Mouse (Mus musculus) heart, embryonic 14.5 days (tissue): ENCODE data around the gene Vdac2. TPM values are rescaled to one million over a fixed set of nuclear protein-coding genes. Genes with fewer than 3 reads are reported as not detected.

Experiments used
- ATAC-seq: fragments of 200-750 bp; cut with Nextera tagmentation; 2 replicates; pipeline ENCODE4 v1.8.0; 2017; ENCODE audit warnings: low read depth, moderate TSS enrichment; ENCODE audit not compliant: insufficient number of reproducible peaks, insufficient read depth, low FRiP score
- H3K27ac ChIP-seq, 2 experiments: fragments of 200-500 bp in 1 of 2; fragments of 300-500 bp in 1 of 2; sonication (generic) in 1 of 2; replicated peaks in 1 of 2; 2 replicates each; pipeline ENCODE4 v1.5.1; 2012 to 2014; ENCODE audit warnings: low read depth in 2 of 2, low read length in 2 of 2, control low read depth in 1 of 2, mild to moderate bottlenecking in 1 of 2, mixed read lengths in 1 of 2; ENCODE audit not compliant: control insufficient read depth in 1 of 2, insufficient read depth in 1 of 2
- H3K27me3 ChIP-seq: fragments of 300-500 bp; sonication (generic); 2 replicates; pipeline ENCODE4 v1.6.1; 2014; ENCODE audit warnings: mild to moderate bottlenecking, low read length, control low read depth; ENCODE audit not compliant: control insufficient read depth, insufficient read depth
- H3K36me3 ChIP-seq: fragments of 300-500 bp; sonication (generic); 2 replicates; pipeline ENCODE4 v1.6.1; 2014; ENCODE audit warnings: mild to moderate bottlenecking, control low read depth, low read length, mixed read lengths; ENCODE audit not compliant: control insufficient read depth, insufficient read depth
- H3K4me1 ChIP-seq, 2 experiments: fragments of 200-500 bp in 1 of 2; fragments of 300-500 bp in 1 of 2; sonication (generic) in 1 of 2; 2 replicates each; pipeline ENCODE4 v1.6.1; 2012 to 2014; ENCODE audit warnings: low read length in 2 of 2, control low read depth in 1 of 2, mixed read lengths in 1 of 2; ENCODE audit not compliant: control insufficient read depth in 2 of 2, insufficient read depth in 2 of 2
- H3K4me2 ChIP-seq: fragments of 300-500 bp; sonication (generic); 2 replicates; pipeline ENCODE4 v1.6.1; 2014; ENCODE audit warnings: mild to moderate bottlenecking, low read length
- H3K4me3 ChIP-seq, 2 experiments: fragments of 200-500 bp in 1 of 2; fragments of 300-500 bp in 1 of 2; sonication (generic) in 1 of 2; 2 replicates each; pipeline ENCODE4 v1.5.1; 2012 to 2014; ENCODE audit warnings: low read length in 2 of 2, mild to moderate bottlenecking in 2 of 2, control low read depth in 1 of 2, low read depth in 1 of 2, moderate library complexity in 1 of 2; ENCODE audit not compliant: control insufficient read depth in 1 of 2, insufficient read depth in 1 of 2
- H3K9ac ChIP-seq: fragments of 300-500 bp; sonication (generic); 2 replicates; pipeline ENCODE4 v1.6.1; 2014; ENCODE audit warnings: mild to moderate bottlenecking, low read length
- H3K9me3 ChIP-seq: fragments of 300-500 bp; sonication (generic); 2 replicates; pipeline ENCODE4 v1.6.1; 2016; ENCODE audit warnings: low read length, control low read depth; ENCODE audit not compliant: control insufficient read depth
- WGBS: fragments of 180-500 bp; shearing (Covaris S2); extraction: QIAGEN DNeasy Blood & Tissue Kit; methylation state at CpG from one replicate; pipeline ENCODE4 v1.1.7; 2014; 5-methylcytosine and 5-hydroxymethylcytosine counted together
- polyA plus RNA-seq: library from polyadenylated mRNA; unstranded; fragments of >200 nt; fragmentation: Nextera tagmentation; extraction: Ambion mirVana; gene quantifications from 2 replicates; pipeline ENCODE4 v1.2.1, GENCODE M21; 2014

The Vdac2 gene
- polyA plus RNA-seq, 1 experiment from 2014 or later = 533 TPM

DNA sequence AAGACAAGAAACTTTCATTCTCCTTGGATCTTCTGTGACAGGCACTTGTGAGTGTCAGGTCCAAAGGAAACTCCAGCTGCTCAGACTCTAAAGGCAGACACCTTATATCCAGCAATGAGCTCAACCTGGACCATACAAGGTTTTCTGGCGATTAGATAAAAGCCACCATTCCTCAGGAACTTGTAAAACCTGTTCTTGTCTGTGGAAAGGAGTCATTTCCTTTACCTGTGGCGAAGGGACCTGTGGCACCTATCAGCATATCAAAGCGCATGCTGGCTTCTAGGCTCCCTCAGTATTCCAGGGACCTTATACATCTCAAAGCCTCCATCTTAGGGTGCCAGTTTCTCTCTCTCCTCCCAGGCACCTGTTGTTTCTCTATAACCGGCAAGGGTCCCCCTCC is 7.6 kb upstream of the Vdac2 start:
- Histone ChIP-seq H3K4me3 (no peak overlapping the region), H3K27ac (no peak overlapping the region), H3K27me3 (no peaks in the 10 kb centered on the region), H3K36me3 (no peaks in the 10 kb centered on the region), H3K4me1 (peaks cover 12 to 21% of the 10 kb centered on the region in 2 experiments), H3K9ac (no peak overlapping the region), H3K4me2 (no peak overlapping the region), H3K9me3 (no peaks in the 10 kb centered on the region)
- 58% methylated on average over 4 of the region's 4 CpGs for WGBS
- no peak for ATAC-seq

DNA sequence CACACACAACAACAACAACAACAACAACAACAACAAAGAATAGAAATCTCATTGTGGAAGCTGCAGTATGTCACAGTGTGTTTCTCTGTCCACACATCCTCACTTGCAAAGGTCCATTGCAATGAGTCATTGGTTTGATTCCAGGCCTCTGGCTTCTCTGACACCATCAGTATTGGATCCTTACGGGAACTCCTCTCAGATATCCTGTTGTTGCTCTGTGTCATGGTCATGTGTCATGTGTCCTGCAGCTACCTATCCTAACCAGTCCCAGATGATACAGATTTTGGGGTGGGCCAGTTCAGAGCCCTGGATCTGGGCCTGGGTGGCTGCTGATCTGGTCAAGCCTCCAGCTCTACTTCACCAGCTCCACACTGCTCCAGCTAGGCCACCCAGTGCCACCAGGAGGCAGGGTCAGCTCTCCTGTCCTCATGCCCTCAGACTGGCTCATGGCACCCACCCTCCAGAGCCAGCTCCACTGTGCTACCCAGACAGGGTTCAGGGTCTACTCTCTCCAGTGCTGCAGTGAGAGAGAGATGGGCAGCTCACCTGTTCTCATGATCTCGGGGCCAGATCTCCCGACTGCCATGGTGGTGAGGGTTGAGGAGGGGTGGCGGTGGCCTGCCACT is 4.0 kb upstream of the Vdac2 start:
- no peak overlapping the region for H3K27ac ChIP-seq
- no peak overlapping the region for H3K9ac ChIP-seq
- ATAC-seq = no peak
- H3K27me3 ChIP-seq = no peaks in the 10 kb centered on the region
- WGBS = 81% methylated on average over 4 of the region's 4 CpGs
- H3K36me3 ChIP-seq = no peaks in the 10 kb centered on the region
- no peak overlapping the region for H3K4me3 ChIP-seq
- H3K4me1 ChIP-seq = peaks cover 32 to 42% of the 10 kb centered on the region in 2 experiments
- no peaks in the 10 kb centered on the region for H3K9me3 ChIP-seq
- H3K4me2 ChIP-seq = no peak overlapping the region

GRCm38 (mm10) chr14:21822307-21822706 is 2.7 kb upstream of the Vdac2 start:
- no peak overlapping the region for H3K9ac ChIP-seq
- H3K27ac ChIP-seq = peak overlapping the region; percentile 93 to 99
- 32% methylated on average over 7 of the region's 7 CpGs for WGBS
- H3K9me3 ChIP-seq = no peaks in the 10 kb centered on the region
- peaks cover 39 to 47% of the 10 kb centered on the region in 2 experiments for H3K4me1 ChIP-seq
- no peaks in the 10 kb centered on the region for H3K36me3 ChIP-seq
- H3K4me2 ChIP-seq = no peak overlapping the region
- no peak for ATAC-seq
- H3K4me3 ChIP-seq = no peak overlapping the region
- no peaks in the 10 kb centered on the region for H3K27me3 ChIP-seq

GRCm38 (mm10) chr14:21822795-21823374 is 2.2 kb upstream of the Vdac2 start:
- Histone ChIP-seq H3K4me3 (no peak overlapping the region), H3K4me1 (peaks cover 39 to 47% of the 10 kb centered on the region in 2 experiments), H3K9me3 (no peaks in the 10 kb centered on the region), H3K27me3 (no peaks in the 10 kb centered on the region), H3K36me3 (no peaks in the 10 kb centered on the region), H3K9ac (peak overlapping the region; percentile 25), H3K27ac (peak overlapping the region; percentile 93 to 99), H3K4me2 (peak overlapping the region; percentile 46)
- WGBS = 2% methylated on average over 7 of the region's 7 CpGs
- ATAC-seq = peak; percentile 62

DNA sequence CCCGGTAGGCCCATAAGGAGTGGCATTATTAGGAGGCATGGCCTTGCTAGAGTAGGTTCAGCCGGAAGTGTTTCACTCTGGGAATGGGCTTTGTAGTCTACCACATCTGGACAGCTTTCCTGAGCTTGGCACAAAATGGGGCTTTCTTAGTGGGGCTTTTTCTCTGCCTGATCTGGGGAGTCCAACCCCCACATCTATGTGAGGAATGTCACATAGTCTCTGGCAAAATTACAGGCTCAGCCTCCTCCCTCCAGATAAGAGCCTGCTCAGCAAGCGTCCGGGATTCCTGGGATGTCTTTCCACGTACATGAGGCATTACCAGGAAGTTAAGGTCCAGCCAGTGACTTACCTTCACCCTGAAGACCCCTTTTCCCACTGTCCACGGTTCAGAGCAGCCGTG is 1.1 kb upstream of the Vdac2 start:
- ATAC-seq = peak; percentile 63
- Histone ChIP-seq H3K36me3 (no peaks in the 10 kb centered on the region), H3K4me1 (peaks cover 39 to 47% of the 10 kb centered on the region in 2 experiments), H3K4me3 (no peak overlapping the region), H3K9me3 (no peaks in the 10 kb centered on the region), H3K9ac (no peak overlapping the region), H3K27me3 (no peaks in the 10 kb centered on the region), H3K27ac (peak overlapping the region; percentile 80 to 99), H3K4me2 (peak overlapping the region; percentile 34)
- 20% methylated on average over 7 of the region's 7 CpGs for WGBS

- peaks cover 49 to 58% of the 10 kb centered on the region in 2 experiments for H3K4me1 ChIP-seq
Observed at GRCm38 (mm10) chr14:21825786-21826491, 901 bp downstream of the Vdac2 start.

GRCm38 (mm10) chr14:21830876-21831767 is 6.1 kb downstream of the Vdac2 start:
- peaks cover 16 to 37% of the 10 kb centered on the region in 2 experiments for H3K4me1 ChIP-seq
- H3K27me3 ChIP-seq = no peaks in the 10 kb centered on the region
- peak overlapping the region; percentile 93 for H3K4me2 ChIP-seq
- H3K4me3 ChIP-seq = peak overlapping the region; percentile 95 to 96
- H3K9ac ChIP-seq = peak overlapping the region; percentile 97
- WGBS = under 1% methylated on average over 55 of the region's 73 CpGs
- no peaks in the 10 kb centered on the region for H3K9me3 ChIP-seq
- H3K27ac ChIP-seq = peak overlapping the region; percentile 97 to 100
- peak; percentile 99 for ATAC-seq
- peaks cover 35% of the 10 kb centered on the region for H3K36me3 ChIP-seq

More at GRCm38 (mm10) chr14:21825786-21826491, 901 bp downstream of the Vdac2 start:
- H3K27ac ChIP-seq = peak overlapping the region in 1 of 2 experiments; percentile 99; a peak in 2 of 4 replicates
- no peak overlapping the region for H3K4me3 ChIP-seq
- no peak for ATAC-seq
- no peaks in the 10 kb centered on the region for H3K9me3 ChIP-seq
- no peaks in the 10 kb centered on the region for H3K36me3 ChIP-seq
- H3K9ac ChIP-seq = no peak overlapping the region
- no peaks in the 10 kb centered on the region for H3K27me3 ChIP-seq
- no peak overlapping the region for H3K4me2 ChIP-seq
- 72% methylated on average over 9 of the region's 9 CpGs for WGBS
